Mouse (Mus musculus) kidney, adult 2 months (tissue): ENCODE measurements around the gene Defb29.

ENCODE experiments used
- CTCF ChIP-seq: fragments of 200-500 bp; conservative IDR thresholded peaks from 2 replicates; pipeline ENCODE4 v1.5.1; 2011; ENCODE audit warnings: low read depth, mild to moderate bottlenecking, control low read depth, low read length, moderate library complexity, mixed read lengths; ENCODE audit not compliant: insufficient read depth, insufficient read length
- POLR2A ChIP-seq: fragments of 200-500 bp; IDR thresholded peaks from one replicate; pipeline ENCODE4 v1.6.1; 2011; ENCODE audit warnings: low read depth, low read length, control low read depth

DNA sequence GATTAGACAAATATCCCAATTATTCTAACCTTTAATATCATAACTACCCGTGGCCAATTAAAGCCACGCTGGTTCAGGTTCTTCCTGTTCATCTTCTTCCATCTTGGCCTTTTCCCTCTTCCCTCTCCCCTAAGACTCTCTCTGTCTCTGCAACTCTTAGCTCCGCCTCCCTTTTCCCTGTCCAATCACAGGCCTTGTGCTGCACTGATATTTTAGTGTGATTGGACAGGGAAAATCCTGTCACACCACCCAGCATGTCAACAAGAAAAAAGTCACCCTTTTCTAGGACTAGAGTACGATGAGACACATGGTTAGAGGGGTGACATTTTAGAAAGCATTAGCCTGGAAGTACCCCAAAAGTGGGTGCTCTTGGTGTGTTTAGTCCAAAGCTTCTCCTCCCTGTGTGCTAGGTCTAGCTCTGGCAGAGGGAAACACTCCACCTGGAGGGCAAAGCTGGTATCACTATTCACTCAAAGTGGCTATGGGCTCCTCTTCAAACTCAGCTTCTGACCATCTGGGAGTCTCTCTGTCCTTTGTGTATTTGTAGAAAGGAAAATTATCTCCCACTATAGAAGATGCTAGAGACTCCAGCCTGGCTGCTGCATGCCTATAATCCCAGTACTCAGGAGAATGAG, 47.1 kb upstream of the Defb29 start:
- TF ChIP-seq CTCF = peak; percentile 57; the same call in 1 of the 2 replicates
- TF ChIP-seq POLR2A = no peak
